Mouse (Mus musculus) neural tube, embryonic 15.5 days (tissue): ENCODE results near the gene Cc2d1a. TPM values are rescaled to one million over a fixed set of nuclear protein-coding genes. Genes with fewer than 3 reads are reported as not detected.

Source experiments
- ATAC-seq: fragments of 200-750 bp; cut with Nextera tagmentation; 2 replicates; pipeline ENCODE4 v1.8.0; 2017; ENCODE audit warnings: mild to moderate bottlenecking, moderate TSS enrichment, moderate library complexity; ENCODE audit not compliant: low FRiP score
- H3K27ac ChIP-seq: fragments of 300-500 bp; sonication (generic); replicated peaks from 2 replicates; pipeline ENCODE4 v1.5.1; 2015; ENCODE audit warnings: mild to moderate bottlenecking, inconsistent platforms
- H3K27me3 ChIP-seq: fragments of 300-500 bp; sonication (generic); replicated peaks from 2 replicates; pipeline ENCODE4 v1.6.1; 2015; ENCODE audit warnings: inconsistent platforms
- H3K36me3 ChIP-seq: fragments of 300-500 bp; sonication (generic); 2 replicates; pipeline ENCODE4 v1.6.1; 2015; ENCODE audit warnings: inconsistent platforms
- H3K4me1 ChIP-seq: fragments of 300-500 bp; sonication (generic); 2 replicates; pipeline ENCODE4 v1.6.1; 2015; ENCODE audit warnings: inconsistent platforms
- H3K4me2 ChIP-seq: fragments of 300-500 bp; sonication (generic); 2 replicates; pipeline ENCODE4 v1.6.1; 2015; ENCODE audit warnings: inconsistent platforms, mild to moderate bottlenecking, moderate library complexity
- H3K4me3 ChIP-seq: fragments of 300-500 bp; sonication (generic); replicated peaks from 2 replicates; pipeline ENCODE4 v1.5.1; 2015; ENCODE audit warnings: mild to moderate bottlenecking, inconsistent platforms
- H3K9ac ChIP-seq: fragments of 300-500 bp; sonication (generic); replicated peaks from 2 replicates; pipeline ENCODE4 v1.6.1; 2015; ENCODE audit warnings: mild to moderate bottlenecking, inconsistent platforms
- H3K9me3 ChIP-seq: fragments of 300-500 bp; sonication (generic); replicated peaks from 2 replicates; pipeline ENCODE4 v1.6.1; 2016; ENCODE audit warnings: inconsistent platforms
- WGBS: fragments of 180-500 bp; shearing (Covaris S2); methylation state at CpG from one replicate; pipeline ENCODE4 v1.1.7; 2015; ENCODE audit warnings: mixed read lengths; 5-methylcytosine and 5-hydroxymethylcytosine counted together
- polyA plus RNA-seq: library from polyadenylated mRNA; unstranded; fragments of >200 nt; fragmentation: Nextera tagmentation; extraction: Ambion mirVana; gene quantifications from 2 replicates; pipeline ENCODE4 v1.2.1, GENCODE M21; 2015

Cc2d1a gene
- polyA plus RNA-seq = 41.3 and 43.7 TPM in 2 replicates

DNA sequence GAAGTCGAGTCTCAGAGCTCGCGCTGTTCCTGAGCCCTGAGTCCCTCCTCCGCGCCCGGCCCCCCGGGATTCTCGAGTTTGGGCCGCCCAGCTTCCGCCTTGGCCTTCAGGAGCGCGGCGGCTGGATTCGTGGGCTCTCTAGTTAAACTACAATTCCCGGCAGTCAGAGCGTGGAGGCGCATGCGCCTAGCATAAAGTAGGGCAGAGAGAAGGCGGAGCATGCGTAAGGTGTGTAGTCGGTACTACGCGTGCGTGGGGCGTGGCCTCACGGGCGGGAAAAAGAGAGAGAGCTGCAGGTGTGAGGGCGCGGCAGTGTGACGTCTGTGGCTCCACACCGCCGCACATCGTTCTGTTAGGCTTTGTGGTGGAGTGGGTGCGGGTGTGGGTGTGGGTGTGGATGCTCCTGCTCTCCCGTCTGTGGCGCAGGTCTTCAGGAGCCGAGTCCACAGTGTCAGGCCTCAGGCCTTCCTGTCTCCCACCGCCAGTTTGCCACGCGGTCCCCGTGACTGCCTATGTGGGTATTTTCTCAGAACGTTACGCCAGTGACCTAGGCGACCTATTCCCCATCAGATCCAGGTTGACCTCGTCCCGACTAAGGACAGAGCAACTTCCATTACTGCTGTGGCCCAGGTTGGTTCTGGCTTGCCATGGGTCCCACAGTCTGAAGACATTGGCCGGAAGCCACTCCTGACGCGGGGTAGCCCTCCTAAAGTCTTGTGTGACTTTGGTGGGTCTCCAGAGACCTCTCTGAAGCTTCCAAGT lies at the start of gene Cc2d1a, which contains the start of gene 4930432K21Rik:
Gene Cc2d1a (minus strand): TSS at position 168 of the 762 bp plus-strand sequence.
Gene 4930432K21Rik (plus strand): TSS at position 257 of the 762 bp plus-strand sequence.
- Histone ChIP-seq H3K36me3 (peaks cover 24% of the 10 kb centered on the region), H3K9me3 (no peaks in the 10 kb centered on the region), H3K4me2 (peak within 1 kb of the TSS; percentile 89), H3K27ac (peak within 1 kb of the TSS; percentile 67), H3K9ac (peak within 1 kb of the TSS; percentile 92), H3K4me3 (peak within 1 kb of the TSS; percentile 63), H3K27me3 (no peaks in the 10 kb centered on the region), H3K4me1 (peaks cover 28% of the 10 kb centered on the region)
- ATAC-seq = peak; percentile 97
- 16% methylated on average over 49 of the region's 49 CpGs for WGBS

DNA sequence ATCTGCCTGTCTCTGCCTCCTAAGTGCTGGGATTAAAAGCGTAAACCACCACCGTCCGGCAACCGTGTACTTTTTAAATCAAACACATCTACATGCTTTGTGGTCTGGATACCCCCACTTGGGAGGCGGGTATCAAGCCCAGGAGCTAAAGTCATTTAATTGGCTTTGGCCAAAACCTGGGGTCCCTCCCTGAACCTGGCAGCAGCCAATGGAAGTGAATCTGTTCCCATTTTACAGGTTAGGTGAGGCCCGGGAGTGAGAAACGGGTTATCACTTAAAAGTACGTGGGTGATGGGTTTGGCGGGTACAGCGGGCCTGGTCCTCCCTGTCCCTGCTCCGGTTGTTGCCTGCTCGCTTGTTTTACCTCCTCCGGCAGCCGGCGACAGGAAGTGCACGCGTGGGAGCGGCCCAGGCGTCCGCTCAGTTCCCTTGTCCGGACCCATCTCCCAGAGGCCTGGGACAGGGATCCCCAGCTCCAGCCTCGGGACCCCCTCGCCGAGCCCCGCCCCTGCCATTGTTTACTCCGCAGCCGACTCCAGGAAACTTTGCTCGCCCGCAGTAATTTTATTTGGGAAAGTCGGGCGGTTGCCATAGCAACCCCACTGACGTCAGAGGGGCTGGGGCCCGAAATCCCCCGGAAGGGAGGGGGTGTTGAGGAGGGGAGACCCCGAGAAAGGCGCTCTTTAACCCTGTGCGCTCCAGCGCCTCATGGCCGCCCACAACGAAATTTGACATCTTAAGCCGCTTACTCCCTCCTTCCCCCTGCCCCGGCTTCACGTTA lies 49.6 kb upstream of the Cc2d1a start:
- peak overlapping the region; percentile 85 for H3K27ac ChIP-seq
- H3K4me1 ChIP-seq = peaks cover 58% of the 10 kb centered on the region
- H3K27me3 ChIP-seq = peaks cover 6% of the 10 kb centered on the region; the same call in 1 of the 2 replicates
- peak overlapping the region; percentile 44 for H3K9ac ChIP-seq
- no peaks in the 10 kb centered on the region for H3K9me3 ChIP-seq
- no peaks in the 10 kb centered on the region for H3K36me3 ChIP-seq
- peak; percentile 52 for ATAC-seq
- peak overlapping the region; percentile 79 for H3K4me2 ChIP-seq
- WGBS = 3% methylated on average over 42 of the region's 43 CpGs
- H3K4me3 ChIP-seq = peak overlapping the region; percentile 49

DNA sequence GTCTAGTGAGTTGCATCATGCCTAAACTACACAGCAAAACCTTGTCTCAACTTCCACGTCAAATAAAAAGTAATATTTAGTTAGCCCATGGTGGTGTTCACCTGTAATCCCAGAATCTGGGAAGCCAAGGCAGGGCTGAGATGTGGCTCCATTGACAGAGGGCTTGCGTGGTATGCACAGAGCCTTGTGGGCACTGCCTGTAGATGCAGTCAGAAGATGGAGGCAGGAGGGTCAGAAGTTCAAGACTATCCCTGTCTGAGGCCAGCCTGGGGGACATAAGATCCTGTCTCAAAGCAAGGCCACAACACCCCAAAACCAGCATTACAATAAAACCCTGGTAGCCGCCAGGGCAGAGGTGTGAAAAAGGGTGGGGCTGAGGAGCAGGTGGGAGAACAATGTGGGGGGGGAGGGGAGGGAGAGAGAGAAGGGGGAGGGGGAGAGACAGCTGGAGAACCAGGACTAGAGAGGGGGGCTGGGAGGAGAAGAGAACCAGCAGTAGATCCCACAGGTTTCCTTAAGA lies 46.5 kb upstream of the Cc2d1a start:
- Histone ChIP-seq H3K4me1 (peaks cover 39% of the 10 kb centered on the region), H3K36me3 (no peaks in the 10 kb centered on the region), H3K4me2 (no peak overlapping the region), H3K9me3 (no peaks in the 10 kb centered on the region), H3K27me3 (no peaks in the 10 kb centered on the region), H3K27ac (no peak overlapping the region), H3K4me3 (no peak overlapping the region), H3K9ac (no peak overlapping the region)
- ATAC-seq = no peak
- 64% methylated on average over 3 of the region's 3 CpGs for WGBS

DNA sequence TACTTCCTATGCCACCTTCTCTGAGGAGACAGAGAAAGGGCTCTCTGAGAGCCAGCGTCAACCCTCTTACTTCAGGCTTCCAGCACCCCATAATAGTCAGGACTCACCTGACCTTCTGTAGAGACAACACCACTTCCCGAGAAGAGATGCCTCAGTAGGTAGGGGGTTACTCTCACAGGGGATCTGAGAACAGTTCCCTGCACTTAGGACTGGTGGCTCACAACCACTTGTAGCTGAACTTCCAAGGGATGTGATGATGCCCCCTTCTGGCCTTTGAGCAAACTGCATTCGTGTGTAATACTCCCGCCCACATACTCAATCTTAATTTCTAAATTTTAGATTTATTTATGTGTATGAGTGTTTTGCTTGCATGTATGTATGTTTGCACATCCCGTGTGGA lies 45.8 kb upstream of the Cc2d1a start:
- no peaks in the 10 kb centered on the region for H3K9me3 ChIP-seq
- H3K4me3 ChIP-seq = no peak overlapping the region
- ATAC-seq = no peak
- H3K27ac ChIP-seq = no peak overlapping the region
- H3K4me2 ChIP-seq = no peak overlapping the region
- WGBS = 87% methylated on average over 5 of the region's 5 CpGs
- H3K4me1 ChIP-seq = peaks cover 32% of the 10 kb centered on the region
- no peak overlapping the region for H3K9ac ChIP-seq
- H3K27me3 ChIP-seq = no peaks in the 10 kb centered on the region
- no peaks in the 10 kb centered on the region for H3K36me3 ChIP-seq

DNA sequence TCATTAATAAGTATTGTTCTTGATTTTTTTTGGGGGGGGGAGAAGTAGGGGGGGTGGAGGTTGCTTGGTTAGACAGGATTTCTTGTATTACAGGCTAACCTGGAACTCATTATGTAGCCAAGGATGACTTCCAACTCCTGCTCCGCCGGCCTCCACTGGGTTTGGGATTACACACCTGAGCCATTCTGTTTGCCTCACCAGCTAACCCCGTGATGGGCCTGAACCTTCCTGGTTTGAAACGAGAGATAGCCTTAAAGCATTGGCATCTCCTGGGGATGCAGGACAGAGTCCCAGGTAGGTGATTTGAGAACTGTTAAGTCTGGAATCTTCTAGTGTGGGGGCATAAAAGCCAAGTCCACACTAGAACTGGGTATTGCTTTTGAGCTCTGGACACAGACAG lies 45.4 kb upstream of the Cc2d1a start:
- Histone ChIP-seq H3K36me3 (no peaks in the 10 kb centered on the region), H3K4me1 (peaks cover 28% of the 10 kb centered on the region), H3K4me2 (no peak overlapping the region), H3K27me3 (no peaks in the 10 kb centered on the region), H3K27ac (no peak overlapping the region), H3K9me3 (no peaks in the 10 kb centered on the region), H3K4me3 (no peak overlapping the region), H3K9ac (no peak overlapping the region)
- whole genome bisulfite sequencing = 82% methylated on average over 4 of the region's 4 CpGs
- no peak for ATAC-seq

DNA sequence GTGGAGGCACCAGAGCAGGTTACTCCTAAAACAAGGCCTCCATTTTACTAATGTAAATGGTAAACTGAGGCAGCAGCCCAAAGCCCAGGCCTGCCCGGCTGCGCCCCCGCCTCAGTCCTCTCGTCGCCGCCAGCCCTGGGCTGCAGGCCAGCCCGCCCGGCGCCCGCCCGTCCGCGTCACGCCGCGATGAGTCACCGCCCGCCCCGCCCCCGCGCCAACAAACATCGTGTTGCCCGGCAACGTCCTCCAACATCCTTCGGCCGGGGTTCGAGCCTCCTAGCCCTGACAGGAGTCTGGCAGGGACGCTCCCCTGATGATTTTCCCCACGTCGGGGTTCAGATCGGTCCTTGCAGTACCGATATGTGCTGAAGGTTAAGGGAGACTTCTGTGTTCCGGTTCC lies 44.8 kb upstream of the Cc2d1a start:
- ATAC-seq = peak; percentile 26; the same call in 1 of the 2 replicates
- peak overlapping the region; percentile 17; the same call in 1 of the 2 replicates for H3K4me3 ChIP-seq
- H3K36me3 ChIP-seq = no peaks in the 10 kb centered on the region
- peaks cover 3% of the 10 kb centered on the region; the same call in 1 of the 2 replicates for H3K27me3 ChIP-seq
- H3K27ac ChIP-seq = peak overlapping the region; percentile 73
- no peaks in the 10 kb centered on the region for H3K9me3 ChIP-seq
- H3K4me2 ChIP-seq = peak overlapping the region; percentile 48
- peaks cover 22% of the 10 kb centered on the region for H3K4me1 ChIP-seq
- 5% methylated on average over 33 of the region's 33 CpGs for WGBS
- no peak overlapping the region for H3K9ac ChIP-seq

DNA sequence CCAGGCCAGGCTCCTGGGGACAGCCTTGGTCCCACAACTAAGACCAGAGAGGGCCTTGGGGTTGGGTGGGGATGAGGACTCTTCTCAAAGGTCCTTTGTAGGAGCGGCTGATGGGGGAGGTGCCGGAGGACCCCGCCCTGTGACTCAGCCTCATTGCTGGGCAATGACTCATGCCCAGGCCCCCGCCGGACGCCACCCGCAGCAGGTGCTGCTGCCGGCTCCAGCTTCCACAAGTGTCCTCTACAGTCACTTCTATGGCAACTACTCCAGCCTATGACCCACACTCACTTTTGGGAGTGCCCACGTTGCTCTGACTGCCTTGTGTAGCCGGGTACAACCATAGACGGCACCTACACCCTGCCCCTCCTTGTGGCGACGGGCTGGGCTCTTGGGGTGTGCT lies 44.3 kb upstream of the Cc2d1a start:
- H3K4me3 ChIP-seq = peak overlapping the region; percentile 17; the same call in 1 of the 2 replicates
- 0 out of 2 replicates have a peak, but pooled peaks have one; percentile 9 for ATAC-seq
- H3K4me2 ChIP-seq = peak overlapping the region; percentile 48
- peaks cover 19% of the 10 kb centered on the region for H3K4me1 ChIP-seq
- H3K27ac ChIP-seq = peak overlapping the region; percentile 73
- no peaks in the 10 kb centered on the region for H3K9me3 ChIP-seq
- no peaks in the 10 kb centered on the region for H3K36me3 ChIP-seq
- WGBS = 31% methylated on average over 13 of the region's 13 CpGs
- H3K27me3 ChIP-seq = peaks cover 5% of the 10 kb centered on the region; the same call in 1 of the 2 replicates
- H3K9ac ChIP-seq = 0 out of 2 replicates have a peak overlapping the region, but pooled peaks have one; percentile 5

DNA sequence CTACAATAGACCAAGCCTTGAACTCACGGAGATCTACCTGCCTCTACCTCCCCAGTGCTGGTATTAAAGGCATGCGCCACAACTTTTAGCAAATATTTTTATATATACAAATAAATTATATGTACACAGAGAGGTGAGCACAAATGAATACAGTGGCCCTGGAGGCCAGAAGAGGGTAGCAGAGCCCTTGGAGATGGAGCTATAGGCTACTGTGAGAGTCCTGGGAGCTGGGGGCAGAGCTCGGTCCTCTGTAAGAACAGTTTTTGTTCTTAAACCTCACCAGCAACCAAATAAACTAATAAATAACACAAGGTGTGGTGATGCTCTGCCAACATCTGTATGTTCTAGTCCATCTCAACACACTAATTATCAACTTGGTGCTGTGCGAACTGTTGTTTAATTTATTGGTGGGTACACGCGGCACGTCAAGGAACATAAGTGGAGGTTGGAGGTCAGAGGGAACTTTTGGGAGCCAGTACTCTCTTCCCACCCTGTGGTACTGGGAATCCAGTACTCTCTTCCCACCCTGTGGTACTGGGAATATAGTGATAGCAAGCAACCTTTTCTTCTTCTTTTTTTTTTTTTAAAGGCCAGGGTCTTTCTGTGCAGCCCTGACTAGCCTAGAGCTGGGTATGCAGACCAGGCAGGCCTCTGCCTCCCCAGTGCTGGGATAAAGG lies 42.6 kb upstream of the Cc2d1a start:
- H3K27ac ChIP-seq = no peak overlapping the region
- peaks cover 26% of the 10 kb centered on the region for H3K4me1 ChIP-seq
- H3K9me3 ChIP-seq = no peaks in the 10 kb centered on the region
- no peak overlapping the region for H3K4me3 ChIP-seq
- whole genome bisulfite sequencing = 90% methylated on average over 7 of the region's 7 CpGs
- ATAC-seq = no peak
- no peaks in the 10 kb centered on the region for H3K36me3 ChIP-seq
- peaks cover 5% of the 10 kb centered on the region; the same call in 1 of the 2 replicates for H3K27me3 ChIP-seq
- no peak overlapping the region for H3K4me2 ChIP-seq
- no peak overlapping the region for H3K9ac ChIP-seq

DNA sequence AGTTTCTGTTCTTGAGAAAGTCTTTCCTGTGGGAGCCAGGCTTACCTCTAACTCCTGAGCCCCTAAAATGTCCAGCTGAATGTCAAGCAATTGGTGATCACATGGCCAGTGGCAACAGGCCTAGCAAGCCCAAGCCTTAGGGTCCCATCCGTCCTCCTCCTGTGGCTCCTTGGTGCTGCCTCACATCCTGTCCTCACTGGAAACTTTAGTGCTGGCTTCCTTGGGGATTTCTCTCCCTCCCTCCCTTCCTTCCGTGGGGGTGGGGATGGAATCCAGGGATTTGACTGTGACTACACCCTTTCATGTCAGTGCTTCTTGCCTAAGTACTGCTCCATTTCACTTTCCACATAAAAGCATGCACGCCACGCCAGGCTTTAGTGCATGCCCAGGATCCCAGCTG lies 41.9 kb upstream of the Cc2d1a start:
- Histone ChIP-seq H3K27me3 (peaks cover 5% of the 10 kb centered on the region; the same call in 1 of the 2 replicates), H3K9ac (no peak overlapping the region), H3K4me2 (no peak overlapping the region), H3K36me3 (no peaks in the 10 kb centered on the region), H3K9me3 (no peaks in the 10 kb centered on the region), H3K4me1 (peaks cover 30% of the 10 kb centered on the region), H3K4me3 (no peak overlapping the region), H3K27ac (no peak overlapping the region)
- 62% methylated on average over 4 of the region's 4 CpGs for WGBS
- no peak for ATAC-seq

DNA sequence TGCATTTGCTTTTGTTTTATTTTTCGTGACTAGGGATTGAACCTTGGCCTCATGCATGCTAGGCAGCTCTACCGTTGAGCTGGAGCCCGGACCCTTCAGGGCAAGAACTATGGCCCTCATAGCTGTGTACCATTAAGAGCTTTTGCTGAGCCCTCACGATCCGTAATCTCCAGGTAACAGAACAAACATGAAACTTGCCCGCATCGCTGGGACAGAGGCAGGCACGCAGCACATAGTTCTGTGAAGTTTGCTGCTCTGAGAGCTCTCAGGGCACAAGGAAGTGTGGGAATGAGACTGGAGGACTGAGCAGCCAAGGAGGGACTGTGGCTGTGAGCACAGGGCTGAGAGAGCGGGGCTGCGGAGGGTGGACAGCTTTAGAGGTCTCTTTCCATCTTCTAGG lies 40.9 kb upstream of the Cc2d1a start:
- no peak overlapping the region for H3K27ac ChIP-seq
- H3K4me2 ChIP-seq = no peak overlapping the region
- no peaks in the 10 kb centered on the region for H3K36me3 ChIP-seq
- H3K4me1 ChIP-seq = peaks cover 38% of the 10 kb centered on the region
- H3K9me3 ChIP-seq = no peaks in the 10 kb centered on the region
- WGBS = 89% methylated on average over 10 of the region's 10 CpGs
- H3K9ac ChIP-seq = no peak overlapping the region
- H3K27me3 ChIP-seq = peaks cover 5% of the 10 kb centered on the region; the same call in 1 of the 2 replicates
- no peak overlapping the region for H3K4me3 ChIP-seq
- ATAC-seq = no peak
